Mouse (Mus musculus) heart, adult 8-10 months (tissue): ENCODE results near the gene Rarg. TPM values are rescaled to one million over a fixed set of nuclear protein-coding genes. Genes with fewer than 3 reads are reported as not detected.
"Not testable (repeated sequence)": the region's sequence is repeated elsewhere in the genome, so short reads cannot be mapped to it uniquely, and the experiment has no call there.

Experiments
- DNase-seq: peaks from one replicate; pipeline ENCODE4 v3.0.0; 2022; ENCODE audit warnings: low spot score
- total RNA-seq, 4 experiments: library from RNA; stranded (reverse); gene quantifications; 2 replicates each; pipeline ENCODE4 v1.2.4; 2022

Rarg gene
- total RNA-seq, 4 experiments from 2014 or later = 15.3 to 20.6 (median 17.3) TPM

GRCm38 (mm10) chr15:102239260-102239590, 18.1 kb downstream of the Rarg start:
- peak; percentile 76 for DNase-seq

GRCm38 (mm10) chr15:102238543-102239259, 18.6 kb downstream of the Rarg start:
- DNase-seq = no peak

GRCm38 (mm10) chr15:102235371-102236027, 21.8 kb downstream of the Rarg start:
- DNase-seq = no peak

- DNase-seq = no peak
These were observed 23.4 kb downstream of the Rarg start for GRCm38 (mm10) chr15:102233896-102234295.

- no peak for DNase-seq
These were observed 24.6 kb downstream of the Rarg start for GRCm38 (mm10) chr15:102232764-102233163.

- no peak for DNase-seq
These were observed 25.6 kb downstream of the Rarg start, which contains the start of gene Itgb7 for GRCm38 (mm10) chr15:102231748-102232147. Itgb7 (minus strand) TSS chr15:102231944.

- DNase-seq = no peak
These were observed 26.7 kb downstream of the Rarg start for GRCm38 (mm10) chr15:102230408-102231321.

- DNase-seq = not testable (repeated sequence)
These were observed 31.7 kb downstream of the Rarg start for GRCm38 (mm10) chr15:102225619-102226018.

- no peak for DNase-seq
These were observed 32.2 kb downstream of the Rarg start for GRCm38 (mm10) chr15:102224992-102225617.

- DNase-seq = peak; percentile 75
These were observed 32.9 kb downstream of the Rarg start for GRCm38 (mm10) chr15:102224186-102224991.

- DNase-seq = no peak
These were observed 34.9 kb downstream of the Rarg start for GRCm38 (mm10) chr15:102222386-102222785.

GRCm38 (mm10) chr15:102217325-102217724, 40.0 kb downstream of the Rarg start:
- no peak for DNase-seq

GRCm38 (mm10) chr15:102216459-102217228, 40.7 kb downstream of the Rarg start:
- DNase-seq = no peak

- no peak for DNase-seq
These were observed 41.7 kb downstream of the Rarg start for GRCm38 (mm10) chr15:102215624-102216023.

GRCm38 (mm10) chr15:102214132-102214531, 43.2 kb downstream of the Rarg start:
- no peak for DNase-seq

GRCm38 (mm10) chr15:102211895-102212294, 45.4 kb downstream of the Rarg start:
- no peak for DNase-seq

GRCm38 (mm10) chr15:102210816-102211215, 46.5 kb downstream of the Rarg start:
- no peak for DNase-seq

- DNase-seq = no peak
These were observed 48.2 kb downstream of the Rarg start for GRCm38 (mm10) chr15:102209114-102209513.

GRCm38 (mm10) chr15:102208092-102208561, 49.2 kb downstream of the Rarg start:
- DNase-seq = no peak

- no peak for DNase-seq
These were observed 50.0 kb downstream of the Rarg start for GRCm38 (mm10) chr15:102207351-102207750.
